Mouse (Mus musculus) liver, embryonic 15.5 days (tissue): ENCODE measurements around the gene Vps13c. TPM values are rescaled to one million over a fixed set of nuclear protein-coding genes. Genes with fewer than 3 reads are reported as not detected.

Experiments
- ATAC-seq: fragments of 200-750 bp; cut with Nextera tagmentation; 2 replicates; pipeline ENCODE4 v1.8.0; 2017; ENCODE audit warnings: moderate number of reproducible peaks, mild to moderate bottlenecking, moderate library complexity; ENCODE audit not compliant: insufficient read depth
- H3K27ac ChIP-seq: fragments of 300-500 bp; sonication (generic); replicated peaks from 2 replicates; pipeline ENCODE4 v1.5.1; 2015; ENCODE audit warnings: mild to moderate bottlenecking, inconsistent platforms
- H3K27me3 ChIP-seq: fragments of 300-500 bp; sonication (generic); 2 replicates; pipeline ENCODE4 v1.6.1; 2015; ENCODE audit warnings: mild to moderate bottlenecking, inconsistent platforms
- H3K36me3 ChIP-seq: fragments of 300-500 bp; sonication (generic); replicated peaks from 2 replicates; pipeline ENCODE4 v1.6.1; 2015; ENCODE audit warnings: moderate library complexity, mild to moderate bottlenecking, inconsistent platforms
- H3K4me1 ChIP-seq: fragments of 300-500 bp; sonication (generic); replicated peaks from 2 replicates; pipeline ENCODE4 v1.6.1; 2015; ENCODE audit warnings: inconsistent platforms
- H3K4me2 ChIP-seq: fragments of 300-500 bp; sonication (generic); 2 replicates; pipeline ENCODE4 v1.6.1; 2015; ENCODE audit warnings: moderate library complexity, mild to moderate bottlenecking, inconsistent platforms
- H3K4me3 ChIP-seq: fragments of 300-500 bp; sonication (generic); replicated peaks from 2 replicates; pipeline ENCODE4 v1.5.1; 2015; ENCODE audit warnings: mild to moderate bottlenecking, inconsistent platforms
- H3K9ac ChIP-seq: fragments of 300-500 bp; sonication (generic); 2 replicates; pipeline ENCODE4 v1.6.1; 2015; ENCODE audit warnings: moderate library complexity, mild to moderate bottlenecking, inconsistent platforms
- H3K9me3 ChIP-seq: fragments of 300-500 bp; sonication (generic); replicated peaks from 2 replicates; pipeline ENCODE4 v1.6.1; 2016; ENCODE audit warnings: inconsistent platforms
- WGBS: fragments of 180-500 bp; shearing (Covaris S2); methylation state at CpG from one replicate; pipeline ENCODE4 v1.1.7; 2015; ENCODE audit warnings: mixed read lengths; ENCODE audit not compliant: insufficient replicate concordance; 5-methylcytosine and 5-hydroxymethylcytosine counted together
- polyA plus RNA-seq: library from polyadenylated mRNA; unstranded; fragments of >200 nt; fragmentation: Nextera tagmentation; extraction: Ambion mirVana; gene quantifications from 2 replicates; pipeline ENCODE4 v1.2.1, GENCODE M21; 2015

Gene Vps13c
- 4.3 and 4.4 TPM in 2 replicates for polyA plus RNA-seq

DNA sequence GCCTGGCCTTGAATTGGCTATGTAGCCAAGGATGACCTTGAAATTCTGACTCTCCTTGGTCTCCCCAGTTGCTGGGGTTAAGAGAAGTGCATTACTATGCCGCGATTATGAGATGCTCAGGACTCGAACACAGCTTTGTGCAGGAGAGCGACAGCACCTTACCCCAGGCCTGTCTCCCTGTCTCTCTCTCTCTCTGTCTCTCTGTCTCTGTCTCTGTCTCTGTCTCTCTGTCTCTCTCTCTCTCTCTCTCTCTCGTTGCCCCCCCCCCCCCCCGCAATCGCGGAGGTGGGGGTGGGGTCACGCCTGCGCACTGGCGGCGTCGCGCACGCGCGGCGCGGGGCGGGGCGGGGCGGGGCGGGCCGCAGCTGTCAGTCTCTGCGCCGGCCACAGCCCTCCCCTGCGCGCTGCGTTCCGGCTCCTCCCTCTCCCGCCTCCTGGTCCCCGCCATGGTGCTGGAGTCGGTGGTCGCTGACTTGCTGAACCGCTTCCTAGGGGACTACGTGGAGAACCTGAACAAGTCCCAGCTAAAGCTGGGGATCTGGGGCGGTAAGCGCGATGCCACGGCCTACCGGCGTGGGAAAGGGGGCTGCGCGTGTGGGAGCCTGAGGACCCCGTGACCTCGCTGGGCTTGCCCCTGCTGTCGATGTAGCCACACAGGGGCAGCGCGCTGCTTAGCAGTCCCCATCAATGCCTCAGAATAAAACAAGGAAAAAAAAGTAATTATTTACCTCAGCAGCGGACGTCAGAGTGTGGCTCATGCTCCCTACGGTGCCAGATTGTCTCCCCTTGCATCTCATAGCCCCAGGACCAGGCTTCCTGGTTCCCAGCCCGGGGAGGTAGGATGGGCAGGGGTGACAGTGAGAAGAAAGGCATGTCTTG is at the start of gene Vps13c:
Vps13c (plus strand) TSS at position 416 of the 879 bp plus-strand sequence.
- Histone ChIP-seq H3K4me3 (peak within 1 kb of the TSS; percentile 74), H3K9ac (peak within 1 kb of the TSS; percentile 69), H3K4me1 (peaks cover 67% of the 10 kb centered on the region), H3K36me3 (no peaks in the 10 kb centered on the region), H3K27me3 (no peaks in the 10 kb centered on the region), H3K27ac (peak within 1 kb of the TSS; percentile 64), H3K4me2 (peak within 1 kb of the TSS; percentile 77), H3K9me3 (no peaks in the 10 kb centered on the region)
- under 1% methylated on average over 51 of the region's 53 CpGs for WGBS
- ATAC-seq = peak; percentile 94

DNA sequence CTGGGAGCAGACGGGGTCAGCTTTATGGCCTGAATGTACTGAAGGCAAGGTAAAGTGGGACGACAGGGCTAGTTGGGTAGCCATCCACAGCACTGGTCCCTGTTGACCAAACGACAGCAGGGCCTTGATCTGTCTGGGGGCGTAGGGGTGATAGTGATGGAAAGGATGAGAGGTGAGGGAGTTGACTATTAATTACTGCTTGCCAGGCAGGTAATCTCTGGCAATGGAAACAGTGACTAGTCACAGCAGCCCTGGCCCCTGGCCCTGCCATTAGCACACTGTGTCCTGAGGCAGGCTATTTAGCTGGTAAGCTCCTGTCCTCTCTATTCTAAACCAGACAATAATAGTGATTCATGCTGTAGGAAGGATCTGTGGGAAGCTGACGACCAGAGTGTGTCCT is 47.8 kb upstream of the Vps13c start:
- Histone ChIP-seq H3K36me3 (no peaks in the 10 kb centered on the region), H3K27me3 (peaks cover 8% of the 10 kb centered on the region), H3K9ac (no peak overlapping the region), H3K27ac (no peak overlapping the region), H3K4me3 (no peak overlapping the region), H3K4me2 (no peak overlapping the region), H3K4me1 (no peaks in the 10 kb centered on the region), H3K9me3 (no peaks in the 10 kb centered on the region)
- WGBS = 47% methylated on average over 5 of the region's 5 CpGs
- ATAC-seq = no peak

DNA sequence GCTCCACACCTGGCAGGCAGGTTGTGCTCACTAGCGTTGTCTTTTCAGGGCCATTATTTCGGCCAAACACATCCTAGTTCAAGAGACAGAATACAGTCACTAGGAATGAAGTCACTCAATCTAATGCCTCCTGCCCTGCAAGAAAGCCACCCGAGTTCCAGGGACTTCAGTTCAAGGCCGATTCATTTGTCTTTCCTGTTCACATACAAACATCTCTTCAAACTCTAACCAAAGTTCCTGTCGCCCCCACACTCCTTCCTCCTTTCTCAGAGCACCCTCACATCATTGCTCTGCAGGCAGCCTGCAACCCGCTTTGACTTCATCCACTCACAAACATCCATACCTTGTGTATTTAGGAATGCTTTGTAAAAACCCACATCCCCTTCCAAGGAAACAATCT is 46.7 kb upstream of the Vps13c start:
- H3K27ac ChIP-seq = no peak overlapping the region
- H3K27me3 ChIP-seq = peaks cover 8% of the 10 kb centered on the region
- H3K9ac ChIP-seq = no peak overlapping the region
- no peak overlapping the region for H3K4me3 ChIP-seq
- H3K36me3 ChIP-seq = no peaks in the 10 kb centered on the region
- H3K9me3 ChIP-seq = no peaks in the 10 kb centered on the region
- H3K4me2 ChIP-seq = no peak overlapping the region
- no peaks in the 10 kb centered on the region for H3K4me1 ChIP-seq
- no peak for ATAC-seq
- 28% methylated on average over 6 of the region's 6 CpGs for WGBS

DNA sequence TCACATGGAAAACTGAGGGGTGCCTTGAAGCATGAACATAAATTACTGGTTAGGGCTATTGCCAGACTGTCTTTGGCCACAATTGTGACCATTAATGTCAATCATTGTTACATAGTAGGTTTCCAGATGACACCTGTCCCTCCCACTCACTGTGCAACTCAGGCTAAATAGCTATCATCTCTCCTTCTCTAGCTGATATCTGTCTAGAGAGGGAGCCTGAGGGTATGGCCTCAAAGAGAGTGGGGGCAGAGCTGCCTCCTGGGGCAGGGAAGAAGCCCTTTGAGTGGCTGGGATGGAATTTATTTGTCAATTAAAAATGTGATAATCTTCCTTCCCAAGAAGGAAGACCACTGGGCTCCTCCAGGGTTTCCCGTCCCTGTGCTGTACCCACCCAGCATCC is 46.0 kb upstream of the Vps13c start:
- no peaks in the 10 kb centered on the region for H3K4me1 ChIP-seq
- no peak for ATAC-seq
- 54% methylated on average over 1 of the region's 1 CpGs for WGBS
- no peak overlapping the region for H3K4me2 ChIP-seq
- no peaks in the 10 kb centered on the region for H3K36me3 ChIP-seq
- H3K9ac ChIP-seq = no peak overlapping the region
- no peaks in the 10 kb centered on the region for H3K9me3 ChIP-seq
- H3K27ac ChIP-seq = no peak overlapping the region
- H3K27me3 ChIP-seq = peaks cover 8% of the 10 kb centered on the region
- H3K4me3 ChIP-seq = no peak overlapping the region

DNA sequence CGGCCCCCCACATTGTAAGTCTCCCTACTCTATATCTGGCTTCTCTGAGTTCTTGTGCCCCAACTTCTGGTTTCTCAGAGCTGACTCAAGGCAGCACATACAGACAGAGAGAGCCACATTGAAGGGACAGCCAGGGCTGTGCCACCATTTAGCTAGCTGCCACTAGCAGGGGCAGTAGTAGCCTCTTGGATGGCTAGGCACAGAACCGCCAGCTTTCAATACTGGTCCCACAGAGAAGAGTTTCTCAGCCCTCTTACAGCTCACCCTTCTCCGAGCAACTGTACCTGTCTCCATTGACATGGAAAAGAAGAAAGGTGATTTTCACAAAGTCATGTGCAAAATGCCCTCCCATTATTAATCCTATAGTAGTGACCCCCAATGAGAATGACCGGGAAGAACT is 45.5 kb upstream of the Vps13c start:
- WGBS = 76% methylated on average over 4 of the region's 4 CpGs

DNA sequence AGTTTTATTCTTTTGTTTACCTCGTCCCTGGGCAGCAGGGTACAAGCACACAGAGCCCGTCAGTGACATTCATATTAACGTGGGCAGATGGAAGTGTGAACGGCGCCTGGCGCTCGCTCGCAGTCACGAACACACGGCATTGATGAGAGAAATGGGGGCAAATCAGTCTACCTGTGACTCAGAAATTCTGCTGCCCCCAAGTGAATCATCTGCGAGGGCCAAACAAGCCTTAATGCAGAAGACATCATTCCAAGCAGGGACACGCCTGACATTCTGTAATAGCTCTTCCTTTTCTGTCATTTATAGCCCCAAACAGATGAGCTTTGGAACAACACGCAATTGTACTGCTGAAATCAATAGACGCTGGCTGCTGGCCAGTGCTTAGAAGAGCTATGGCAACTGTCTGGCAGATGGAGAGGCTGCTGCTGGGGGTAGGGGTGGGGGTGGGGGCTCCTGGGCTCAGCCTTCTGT is 45.0 kb upstream of the Vps13c start:
- Histone ChIP-seq H3K9ac (no peak overlapping the region), H3K4me2 (no peak overlapping the region), H3K36me3 (no peaks in the 10 kb centered on the region), H3K27ac (no peak overlapping the region), H3K4me3 (no peak overlapping the region), H3K27me3 (peaks cover 11% of the 10 kb centered on the region), H3K9me3 (no peaks in the 10 kb centered on the region), H3K4me1 (no peaks in the 10 kb centered on the region)
- 63% methylated on average over 14 of the region's 14 CpGs for WGBS
- ATAC-seq = no peak

More for the DNA sequence above, 45.5 kb upstream of the Vps13c start:
- Histone ChIP-seq H3K27ac (no peak overlapping the region), H3K4me2 (no peak overlapping the region), H3K36me3 (no peaks in the 10 kb centered on the region), H3K4me3 (no peak overlapping the region), H3K27me3 (peaks cover 8% of the 10 kb centered on the region), H3K9me3 (no peaks in the 10 kb centered on the region), H3K4me1 (no peaks in the 10 kb centered on the region), H3K9ac (no peak overlapping the region)
- ATAC-seq = no peak

DNA sequence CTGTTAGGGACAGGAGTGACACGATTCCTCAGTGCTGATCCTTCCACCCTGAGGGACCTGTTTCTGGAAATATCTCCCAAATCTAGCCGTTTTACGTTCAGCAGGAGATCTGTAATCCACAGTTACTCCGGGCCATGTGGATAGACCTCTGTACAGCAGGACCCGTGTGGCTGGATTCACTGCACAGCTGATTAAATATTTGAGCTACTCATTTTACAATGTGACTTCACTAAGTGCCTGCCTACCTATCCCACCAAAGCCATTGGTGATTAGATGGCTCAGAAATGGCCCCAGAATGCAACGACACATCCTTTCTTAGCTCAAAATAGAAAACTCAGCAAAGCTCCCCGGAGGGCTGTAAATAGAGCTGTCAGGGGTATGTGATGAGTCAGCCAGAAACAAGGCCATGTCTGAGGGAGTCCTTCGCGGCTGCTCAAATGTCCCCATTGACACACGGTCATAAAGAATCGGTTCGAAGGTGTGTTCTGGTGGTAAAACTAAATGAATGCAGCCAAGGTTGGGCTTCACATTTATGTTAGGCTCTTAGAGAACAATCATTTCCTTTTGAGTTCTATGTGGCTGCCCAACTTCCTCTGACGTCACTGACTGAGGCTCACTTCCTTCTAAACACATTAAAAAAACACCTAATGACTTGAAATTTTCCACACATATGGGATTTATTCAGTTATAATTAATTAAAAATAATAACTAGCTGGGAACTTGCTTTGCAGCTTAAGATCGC is 40.9 kb upstream of the Vps13c start:
- 46% methylated on average over 14 of the region's 14 CpGs for WGBS
- Histone ChIP-seq H3K27me3 (peaks cover 8% of the 10 kb centered on the region), H3K4me1 (no peaks in the 10 kb centered on the region), H3K4me2 (no peak overlapping the region), H3K27ac (no peak overlapping the region), H3K9me3 (no peaks in the 10 kb centered on the region), H3K36me3 (no peaks in the 10 kb centered on the region), H3K4me3 (no peak overlapping the region), H3K9ac (no peak overlapping the region)
- ATAC-seq = no peak

DNA sequence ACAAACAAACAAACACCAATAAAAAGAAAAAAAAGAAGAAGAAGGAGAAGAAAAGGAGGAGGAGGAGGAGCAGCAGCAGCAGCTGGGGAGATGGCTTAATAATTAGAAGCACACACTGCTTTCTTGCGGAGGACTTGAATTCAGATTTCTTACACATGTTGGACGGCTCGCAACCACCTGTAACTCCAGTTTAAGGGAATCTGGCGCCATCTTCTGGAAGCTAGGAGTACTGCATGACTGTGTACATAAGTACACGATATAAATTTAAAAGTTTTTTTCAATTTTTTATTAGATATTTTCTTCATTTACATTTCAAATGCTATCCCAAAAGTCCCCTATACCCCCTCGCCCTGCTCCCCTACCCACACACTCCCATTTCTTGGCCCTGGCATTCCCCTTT is 38.0 kb upstream of the Vps13c start:
- H3K27me3 ChIP-seq = peaks cover 3% of the 10 kb centered on the region; the same call in 1 of the 2 replicates
- no peaks in the 10 kb centered on the region for H3K36me3 ChIP-seq
- H3K9me3 ChIP-seq = no peaks in the 10 kb centered on the region
- no peak overlapping the region for H3K4me2 ChIP-seq
- H3K27ac ChIP-seq = no peak overlapping the region
- 22% methylated on average over 6 of the region's 6 CpGs for WGBS
- no peaks in the 10 kb centered on the region for H3K4me1 ChIP-seq
- ATAC-seq = no peak
- no peak overlapping the region for H3K9ac ChIP-seq
- H3K4me3 ChIP-seq = no peak overlapping the region

DNA sequence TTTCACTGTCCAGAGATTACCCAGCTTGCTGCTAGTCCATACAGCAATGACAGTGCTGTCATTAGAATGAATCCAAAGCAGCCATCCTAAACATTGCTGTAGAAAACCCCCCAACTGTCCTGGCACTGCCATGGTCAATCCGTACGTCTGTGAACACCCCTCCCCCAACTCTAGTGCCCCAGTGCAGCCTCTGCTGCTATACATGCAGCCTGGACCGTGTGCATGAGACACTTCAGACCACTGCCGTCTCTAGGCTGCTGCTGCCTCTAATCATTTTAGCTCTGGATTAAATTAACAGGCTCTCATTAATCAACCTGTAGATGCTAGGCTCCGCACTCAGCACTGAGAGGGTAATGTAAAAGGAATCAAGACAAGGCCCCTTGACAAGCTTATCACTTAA is 33.2 kb upstream of the Vps13c start:
- Histone ChIP-seq H3K36me3 (no peaks in the 10 kb centered on the region), H3K9ac (no peak overlapping the region), H3K27me3 (no peaks in the 10 kb centered on the region; the same call in 1 of the 2 replicates), H3K9me3 (no peaks in the 10 kb centered on the region), H3K4me2 (no peak overlapping the region), H3K4me3 (no peak overlapping the region), H3K27ac (no peak overlapping the region), H3K4me1 (no peaks in the 10 kb centered on the region)
- WGBS = 64% methylated on average over 5 of the region's 5 CpGs
- ATAC-seq = no peak

DNA sequence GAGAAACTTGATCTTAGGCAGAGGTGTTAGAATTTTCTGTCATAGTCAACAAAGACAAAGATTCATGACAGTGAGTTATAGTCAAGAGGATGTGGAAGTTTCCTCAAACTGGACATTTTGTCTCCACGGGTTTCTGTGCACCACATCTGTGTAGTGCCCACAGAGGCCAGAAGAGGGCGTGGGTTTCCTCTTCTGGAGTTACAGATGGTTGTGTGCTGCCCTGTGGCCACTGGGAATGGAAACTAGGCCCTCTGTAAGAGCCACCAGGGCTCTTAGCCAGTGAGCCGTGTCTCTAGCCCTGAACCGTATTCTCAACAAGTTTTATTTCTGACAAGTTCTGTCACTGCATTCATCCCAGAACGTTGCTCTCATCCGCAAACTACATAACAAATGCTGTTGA is 29.7 kb upstream of the Vps13c start:
- 57% methylated on average over 6 of the region's 6 CpGs for WGBS
- Histone ChIP-seq H3K4me1 (0 out of 2 replicates have a peak, but pooled peaks cover 3% of the 10 kb centered on the region), H3K27ac (no peak overlapping the region), H3K4me3 (no peak overlapping the region), H3K9me3 (no peaks in the 10 kb centered on the region), H3K27me3 (no peaks in the 10 kb centered on the region), H3K4me2 (no peak overlapping the region), H3K36me3 (no peaks in the 10 kb centered on the region), H3K9ac (no peak overlapping the region)
- ATAC-seq = no peak

DNA sequence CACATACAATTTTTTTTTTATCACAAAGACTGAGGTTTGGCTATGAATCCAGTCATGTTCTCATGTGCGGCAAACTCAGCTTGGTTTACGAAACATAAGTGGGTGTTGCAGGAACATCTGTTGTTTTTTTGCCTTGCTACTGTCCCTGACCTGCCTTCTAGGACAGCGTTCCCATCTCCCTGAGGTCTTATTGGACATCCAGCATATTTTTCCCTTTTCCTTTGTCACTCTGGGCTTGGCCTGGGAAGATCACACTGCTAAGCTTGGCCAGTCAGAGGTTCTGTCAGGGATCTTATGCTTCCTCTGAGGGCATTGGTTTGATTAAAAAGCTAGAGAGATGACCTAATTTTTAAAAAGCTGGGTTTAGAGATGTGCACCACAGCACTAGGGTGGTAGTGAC is 29.1 kb upstream of the Vps13c start:
- no peak overlapping the region for H3K4me3 ChIP-seq
- H3K27me3 ChIP-seq = no peaks in the 10 kb centered on the region
- no peak for ATAC-seq
- H3K4me2 ChIP-seq = no peak overlapping the region
- no peaks in the 10 kb centered on the region for H3K9me3 ChIP-seq
- H3K27ac ChIP-seq = no peak overlapping the region
- 0 out of 2 replicates have a peak, but pooled peaks cover 3% of the 10 kb centered on the region for H3K4me1 ChIP-seq
- H3K36me3 ChIP-seq = no peaks in the 10 kb centered on the region
- H3K9ac ChIP-seq = no peak overlapping the region
- 71% methylated on average over 3 of the region's 3 CpGs for WGBS
